Mouse (Mus musculus): ENCODE measurements around the gene Maz. TPM values are rescaled to one million over a fixed set of nuclear protein-coding genes. Genes with fewer than 3 reads are reported as not detected.
A peak's percentile ranks its signal among the peaks of the same experiment; 100 is the strongest.

Gene Maz
- polyA plus RNA-seq, 1 experiment from 2014 or later = 61.9 TPM

DNA sequence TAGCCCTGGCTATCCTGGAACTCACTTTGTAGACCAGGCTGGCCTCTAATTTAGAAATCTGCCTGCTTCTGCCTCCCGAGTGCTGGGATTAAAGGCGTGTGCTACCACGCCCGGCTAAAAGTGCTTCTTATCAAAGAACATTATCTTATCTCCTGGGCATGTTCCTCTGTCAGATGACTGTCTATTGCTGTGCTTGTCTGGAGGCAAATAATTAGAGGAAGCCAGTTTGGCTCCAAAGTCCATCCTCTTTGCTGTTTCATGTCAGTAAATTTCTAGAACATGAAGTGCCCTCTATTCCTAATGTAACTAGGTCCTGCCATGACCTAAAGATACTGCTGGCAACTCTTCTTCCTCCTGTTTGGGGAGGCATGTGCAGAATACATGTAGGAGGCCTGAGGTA, 44.8 kb downstream of the Maz start:
- WGBS = 78% methylated on average over 4 of the region's 4 CpGs
- Histone ChIP-seq H3K27me3 (replicated peaks; ENCODE audit: control insufficient read depth, insufficient read depth, low read length) (no peaks in the 10 kb centered on the region), H3K27ac (ENCODE audit: low read depth) (no peak overlapping the region), H3K9ac (ENCODE audit: low read length) (no peak overlapping the region), H3K4me1 (replicated peaks; ENCODE audit: control insufficient read depth, insufficient read depth, low read length) (0 out of 2 replicates have a peak, but pooled peaks cover 3% of the 10 kb centered on the region), H3K9me3 (ENCODE audit: control insufficient read depth, low read length) (no peaks in the 10 kb centered on the region), H3K4me2 (ENCODE audit: low read length) (no peak overlapping the region), H3K4me3 (ENCODE audit: low read depth, low read length) (no peak overlapping the region), H3K36me3 (ENCODE audit: control insufficient read depth, insufficient read depth, low read length) (peaks cover 35% of the 10 kb centered on the region)
- DNase-seq (ENCODE audit: low spot score) = no peak
- ATAC-seq (replicated peaks; ENCODE audit: low FRiP score, low TSS enrichment, low read depth) = no peak

DNA sequence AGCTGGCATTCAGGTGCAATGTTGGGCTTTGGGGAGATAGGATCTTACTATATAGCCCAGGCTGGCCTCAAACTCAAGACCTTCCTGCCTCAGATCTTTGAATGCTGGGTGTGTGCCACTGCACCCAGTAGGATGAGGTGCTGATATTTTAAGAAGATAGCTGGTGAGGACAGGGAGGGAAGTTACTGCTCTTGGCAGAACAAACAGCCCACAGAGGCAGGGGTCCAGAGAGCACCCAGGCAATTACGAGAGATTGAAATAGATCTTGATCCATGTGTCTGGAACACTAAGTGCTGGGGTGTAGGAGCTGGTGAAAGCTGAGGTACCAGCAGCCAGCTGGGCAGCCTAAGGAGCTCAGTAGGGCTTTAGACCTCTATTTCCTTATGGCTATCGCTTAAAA, 45.2 kb downstream of the Maz start:
- WGBS = 79% methylated on average over 2 of the region's 2 CpGs
- ATAC-seq (replicated peaks; ENCODE audit: low FRiP score, low TSS enrichment, low read depth) (no peak), DNase-seq (ENCODE audit: low spot score) (no peak)
- no peak overlapping the region for H3K4me2 ChIP-seq (ENCODE audit: low read length)
- H3K27me3 ChIP-seq (replicated peaks; ENCODE audit: control insufficient read depth, insufficient read depth, low read length) = no peaks in the 10 kb centered on the region
- H3K36me3 ChIP-seq (ENCODE audit: control insufficient read depth, insufficient read depth, low read length) = peaks cover 35% of the 10 kb centered on the region
- H3K27ac ChIP-seq (ENCODE audit: low read depth) = no peak overlapping the region
- 0 out of 2 replicates have a peak, but pooled peaks cover 5% of the 10 kb centered on the region for H3K4me1 ChIP-seq (replicated peaks; ENCODE audit: control insufficient read depth, insufficient read depth, low read length)
- no peak overlapping the region for H3K9ac ChIP-seq (ENCODE audit: low read length)
- H3K4me3 ChIP-seq (ENCODE audit: low read depth, low read length) = no peak overlapping the region
- no peaks in the 10 kb centered on the region for H3K9me3 ChIP-seq (ENCODE audit: control insufficient read depth, low read length)

DNA sequence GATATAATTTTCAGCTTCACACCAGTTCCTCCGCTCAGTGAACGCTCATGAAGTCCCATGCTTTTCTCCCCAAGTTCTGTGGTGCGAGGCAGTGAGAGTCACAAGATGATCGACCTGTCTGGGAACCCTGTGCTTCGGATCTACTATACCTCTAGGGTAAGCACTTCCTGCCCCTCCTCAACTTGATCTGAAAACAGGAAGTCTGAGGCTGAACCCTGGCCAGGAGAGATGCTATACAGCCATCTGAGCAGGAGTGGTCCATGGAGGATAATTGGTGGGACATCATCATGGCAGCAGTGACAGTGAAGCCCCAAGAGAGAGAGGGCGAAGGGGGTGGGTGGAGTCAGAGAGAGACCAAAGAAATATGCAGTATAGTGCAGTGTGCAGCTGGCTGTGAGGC, 48.0 kb downstream of the Maz start:
- ATAC-seq (replicated peaks; ENCODE audit: low FRiP score, low TSS enrichment, low read depth) (no peak), DNase-seq (ENCODE audit: low spot score) (no peak)
- no peak overlapping the region for H3K9ac ChIP-seq (ENCODE audit: low read length)
- H3K27me3 ChIP-seq (replicated peaks; ENCODE audit: control insufficient read depth, insufficient read depth, low read length) = no peaks in the 10 kb centered on the region
- no peaks in the 10 kb centered on the region for H3K9me3 ChIP-seq (ENCODE audit: control insufficient read depth, low read length)
- 0 out of 2 replicates have a peak, but pooled peaks cover 5% of the 10 kb centered on the region for H3K4me1 ChIP-seq (replicated peaks; ENCODE audit: control insufficient read depth, insufficient read depth, low read length)
- H3K36me3 ChIP-seq (ENCODE audit: control insufficient read depth, insufficient read depth, low read length) = peaks cover 35% of the 10 kb centered on the region
- WGBS = 87% methylated on average over 6 of the region's 6 CpGs
- no peak overlapping the region for H3K4me2 ChIP-seq (ENCODE audit: low read length)
- no peak overlapping the region for H3K4me3 ChIP-seq (ENCODE audit: low read depth, low read length)
- H3K27ac ChIP-seq (ENCODE audit: low read depth) = no peak overlapping the region

- H3K36me3 ChIP-seq (ENCODE audit: control insufficient read depth, insufficient read depth, low read length) = peaks cover 35% of the 10 kb centered on the region
- H3K4me1 ChIP-seq (replicated peaks; ENCODE audit: control insufficient read depth, insufficient read depth, low read length) = 0 out of 2 replicates have a peak, but pooled peaks cover 5% of the 10 kb centered on the region
- H3K9ac ChIP-seq (ENCODE audit: low read length) = peak overlapping the region; percentile 94
- ATAC-seq (replicated peaks; ENCODE audit: low FRiP score, low TSS enrichment, low read depth) (0 out of 2 replicates have a peak, but pooled peaks have one; percentile 40), DNase-seq (ENCODE audit: low spot score) (peak; percentile 71)
- no peaks in the 10 kb centered on the region for H3K27me3 ChIP-seq (replicated peaks; ENCODE audit: control insufficient read depth, insufficient read depth, low read length)
- peak overlapping the region; percentile 94 for H3K27ac ChIP-seq (ENCODE audit: low read depth)
- H3K9me3 ChIP-seq (ENCODE audit: control insufficient read depth, low read length) = no peaks in the 10 kb centered on the region
- 23% methylated on average over 14 of the region's 14 CpGs for WGBS
- H3K4me3 ChIP-seq (ENCODE audit: low read depth, low read length) = peak overlapping the region; percentile 97
- H3K4me2 ChIP-seq (ENCODE audit: low read length) = peak overlapping the region; percentile 66
These were observed 49.9 kb downstream of the Maz start for GRCm38 (mm10) chr7:126976878-126977459.

GRCm38 (mm10) chr7:126975950-126976866, 50.6 kb downstream of the Maz start, which contains the start of gene Cdiptos:
Gene Cdiptos (minus strand): TSS chr7:126976098.
- DNase-seq (ENCODE audit: low spot score) (peak; percentile 99), ATAC-seq (replicated peaks; ENCODE audit: low FRiP score, low TSS enrichment, low read depth) (peak; percentile 95)
- H3K27ac ChIP-seq (ENCODE audit: low read depth) = peak within 1 kb of the TSS; percentile 94
- no peaks in the 10 kb centered on the region for H3K27me3 ChIP-seq (replicated peaks; ENCODE audit: control insufficient read depth, insufficient read depth, low read length)
- under 1% methylated on average over 55 of the region's 55 CpGs for WGBS
- H3K36me3 ChIP-seq (ENCODE audit: control insufficient read depth, insufficient read depth, low read length) = peaks cover 34% of the 10 kb centered on the region
- no peaks in the 10 kb centered on the region for H3K9me3 ChIP-seq (ENCODE audit: control insufficient read depth, low read length)
- peak within 1 kb of the TSS; percentile 97 for H3K4me3 ChIP-seq (ENCODE audit: low read depth, low read length)
- H3K4me1 ChIP-seq (replicated peaks; ENCODE audit: control insufficient read depth, insufficient read depth, low read length) = 0 out of 2 replicates have a peak, but pooled peaks cover 5% of the 10 kb centered on the region
- peak within 1 kb of the TSS; percentile 66 for H3K4me2 ChIP-seq (ENCODE audit: low read length)
- peak within 1 kb of the TSS; percentile 94 for H3K9ac ChIP-seq (ENCODE audit: low read length)

- peaks cover 30% of the 10 kb centered on the region for H3K36me3 ChIP-seq (ENCODE audit: control insufficient read depth, insufficient read depth, low read length)
- H3K9me3 ChIP-seq (ENCODE audit: control insufficient read depth, low read length) = no peaks in the 10 kb centered on the region
- peak within 1 kb of the TSS; percentile 94 for H3K27ac ChIP-seq (ENCODE audit: low read depth)
- H3K27me3 ChIP-seq (replicated peaks; ENCODE audit: control insufficient read depth, insufficient read depth, low read length) = no peaks in the 10 kb centered on the region
- peak within 1 kb of the TSS; percentile 97 for H3K4me3 ChIP-seq (ENCODE audit: low read depth, low read length)
- H3K9ac ChIP-seq (ENCODE audit: low read length) = peak within 1 kb of the TSS; percentile 94
- WGBS = 5% methylated on average over 1 of the region's 1 CpGs
- ATAC-seq (replicated peaks; ENCODE audit: low FRiP score, low TSS enrichment, low read depth) = no peak
- DNase-seq (ENCODE audit: low spot score) = no peak
- H3K4me2 ChIP-seq (ENCODE audit: low read length) = peak within 1 kb of the TSS; percentile 66
- H3K4me1 ChIP-seq (replicated peaks; ENCODE audit: control insufficient read depth, insufficient read depth, low read length) = 0 out of 2 replicates have a peak, but pooled peaks cover 5% of the 10 kb centered on the region
These were observed 51.1 kb downstream of the Maz start, which contains the start of gene Cdipt for GRCm38 (mm10) chr7:126975893-126975949. Gene Cdipt (plus strand): TSS chr7:126975914.

- peak overlapping the region; percentile 97 for H3K4me3 ChIP-seq (ENCODE audit: low read depth, low read length)
- peaks cover 28% of the 10 kb centered on the region for H3K36me3 ChIP-seq (ENCODE audit: control insufficient read depth, insufficient read depth, low read length)
- H3K27ac ChIP-seq (ENCODE audit: low read depth) = peak overlapping the region; percentile 49; the same call in 1 of the 2 replicates
- 14% methylated on average over 8 of the region's 8 CpGs for WGBS
- 0 out of 2 replicates have a peak, but pooled peaks cover 5% of the 10 kb centered on the region for H3K4me1 ChIP-seq (replicated peaks; ENCODE audit: control insufficient read depth, insufficient read depth, low read length)
- H3K9ac ChIP-seq (ENCODE audit: low read length) = peak overlapping the region; percentile 94; the same call in 1 of the 2 replicates
- H3K4me2 ChIP-seq (ENCODE audit: low read length) = peak overlapping the region; percentile 66
- no peaks in the 10 kb centered on the region for H3K27me3 ChIP-seq (replicated peaks; ENCODE audit: control insufficient read depth, insufficient read depth, low read length)
- DNase-seq (ENCODE audit: low spot score) = no peak
- ATAC-seq (replicated peaks; ENCODE audit: low FRiP score, low TSS enrichment, low read depth) = 0 out of 2 replicates have a peak, but pooled peaks have one; percentile 0
- H3K9me3 ChIP-seq (ENCODE audit: control insufficient read depth, low read length) = no peaks in the 10 kb centered on the region
These were observed 51.3 kb downstream of the Maz start for GRCm38 (mm10) chr7:126975493-126975892.
